Mouse (Mus musculus): ENCODE data around the gene Nrg4. TPM values are rescaled to one million over a fixed set of nuclear protein-coding genes. Genes with fewer than 3 reads are reported as not detected.
"Not testable (repeated sequence)": the region's sequence is repeated elsewhere in the genome, so short reads cannot be mapped to it uniquely, and the experiment has no call there.

The Nrg4 gene
- polyA plus RNA-seq, 1 experiment from 2014 or later = 1.2 TPM

DNA sequence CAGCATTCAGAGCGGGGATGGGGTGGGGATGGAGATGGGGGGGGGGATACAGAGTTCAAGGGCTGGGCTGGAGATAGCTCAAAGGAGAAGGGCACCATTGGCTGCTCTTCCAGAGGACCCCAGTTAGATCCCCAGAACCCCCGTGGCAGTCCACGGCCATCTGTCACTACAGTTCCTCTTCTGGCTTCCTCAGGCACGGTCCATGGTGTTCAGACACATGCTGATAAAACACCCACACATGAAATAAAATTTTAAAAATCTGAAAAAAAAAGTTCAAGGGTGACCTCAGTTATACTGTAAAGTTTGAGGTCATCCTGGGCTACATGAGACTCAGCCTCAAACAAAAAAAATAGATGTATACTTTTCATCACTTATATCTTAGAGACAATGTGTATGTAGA is 78.2 kb downstream of the Nrg4 start:
- Histone ChIP-seq H3K9ac (ENCODE audit: low read length) (no peak overlapping the region), H3K9me3 (replicated peaks; ENCODE audit: control insufficient read depth, low read length) (no peaks in the 10 kb centered on the region), H3K4me1 (ENCODE audit: control insufficient read depth, insufficient read depth, low read length) (no peaks in the 10 kb centered on the region), H3K27me3 (ENCODE audit: control insufficient read depth, insufficient read depth, low read length) (no peaks in the 10 kb centered on the region), H3K27ac (ENCODE audit: low read length) (no peak overlapping the region), H3K36me3 (ENCODE audit: control insufficient read depth, insufficient read depth) (no peaks in the 10 kb centered on the region), H3K4me3 (ENCODE audit: low read length) (no peak overlapping the region), H3K4me2 (ENCODE audit: low read depth, low read length) (no peak overlapping the region)
- no peak for ATAC-seq (replicated peaks; ENCODE audit: extremely low read depth, insufficient read depth, low FRiP score)
- WGBS = 79% methylated on average over 4 of the region's 4 CpGs

DNA sequence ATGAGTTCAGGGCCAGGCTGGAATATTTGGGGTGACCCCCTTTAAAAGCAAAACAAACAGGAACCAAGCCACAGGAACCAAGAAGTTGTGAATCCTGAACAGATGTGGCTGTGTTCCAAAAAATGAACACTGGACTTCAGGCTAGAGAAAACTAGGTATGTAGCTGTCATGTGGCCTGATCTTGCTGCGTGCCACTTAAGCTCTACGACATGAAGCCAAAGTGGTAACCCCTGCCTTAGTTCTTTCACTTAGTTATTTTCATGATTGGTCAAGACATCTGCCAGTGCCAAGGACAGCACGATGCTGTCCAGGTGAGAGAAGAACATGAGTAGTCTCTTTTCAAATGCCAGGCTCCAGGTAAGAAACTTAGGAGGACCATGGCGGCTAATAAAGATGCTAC is 79.7 kb downstream of the Nrg4 start:
- Histone ChIP-seq H3K36me3 (ENCODE audit: control insufficient read depth, insufficient read depth) (no peaks in the 10 kb centered on the region), H3K4me2 (ENCODE audit: low read depth, low read length) (no peak overlapping the region), H3K9ac (ENCODE audit: low read length) (no peak overlapping the region), H3K4me1 (ENCODE audit: control insufficient read depth, insufficient read depth, low read length) (no peaks in the 10 kb centered on the region), H3K4me3 (ENCODE audit: low read length) (no peak overlapping the region), H3K27ac (ENCODE audit: low read length) (no peak overlapping the region), H3K9me3 (replicated peaks; ENCODE audit: control insufficient read depth, low read length) (no peaks in the 10 kb centered on the region), H3K27me3 (ENCODE audit: control insufficient read depth, insufficient read depth, low read length) (no peaks in the 10 kb centered on the region)
- 84% methylated on average over 4 of the region's 4 CpGs for WGBS
- no peak for ATAC-seq (replicated peaks; ENCODE audit: extremely low read depth, insufficient read depth, low FRiP score)

DNA sequence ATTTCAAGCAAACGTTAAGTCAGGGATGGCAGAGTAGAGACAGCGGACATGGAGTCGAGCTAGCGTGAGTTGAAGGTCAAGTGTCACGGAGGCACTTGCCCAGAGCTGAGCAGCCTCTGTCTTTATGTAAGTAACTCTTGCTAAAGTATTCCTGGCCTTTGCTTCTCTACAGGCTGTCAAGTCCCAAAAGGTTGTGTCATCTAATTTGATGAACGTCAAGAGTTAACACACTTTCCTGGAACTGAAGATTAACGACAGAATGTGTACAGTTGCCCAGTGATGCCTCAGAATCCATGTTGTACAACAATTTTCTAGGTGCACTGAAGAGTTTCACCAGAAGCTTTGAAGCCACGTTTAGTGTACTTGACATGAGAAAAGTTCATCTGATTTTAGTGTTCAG is 80.2 kb downstream of the Nrg4 start:
- no peaks in the 10 kb centered on the region for H3K9me3 ChIP-seq (replicated peaks; ENCODE audit: control insufficient read depth, low read length)
- WGBS = 67% methylated on average over 8 of the region's 8 CpGs
- H3K36me3 ChIP-seq (ENCODE audit: control insufficient read depth, insufficient read depth) = no peaks in the 10 kb centered on the region
- no peak overlapping the region for H3K4me3 ChIP-seq (ENCODE audit: low read length)
- H3K4me1 ChIP-seq (ENCODE audit: control insufficient read depth, insufficient read depth, low read length) = no peaks in the 10 kb centered on the region
- H3K27ac ChIP-seq (ENCODE audit: low read length) = no peak overlapping the region
- no peak overlapping the region for H3K9ac ChIP-seq (ENCODE audit: low read length)
- no peak overlapping the region for H3K4me2 ChIP-seq (ENCODE audit: low read depth, low read length)
- H3K27me3 ChIP-seq (ENCODE audit: control insufficient read depth, insufficient read depth, low read length) = no peaks in the 10 kb centered on the region
- no peak for ATAC-seq (replicated peaks; ENCODE audit: extremely low read depth, insufficient read depth, low FRiP score)

DNA sequence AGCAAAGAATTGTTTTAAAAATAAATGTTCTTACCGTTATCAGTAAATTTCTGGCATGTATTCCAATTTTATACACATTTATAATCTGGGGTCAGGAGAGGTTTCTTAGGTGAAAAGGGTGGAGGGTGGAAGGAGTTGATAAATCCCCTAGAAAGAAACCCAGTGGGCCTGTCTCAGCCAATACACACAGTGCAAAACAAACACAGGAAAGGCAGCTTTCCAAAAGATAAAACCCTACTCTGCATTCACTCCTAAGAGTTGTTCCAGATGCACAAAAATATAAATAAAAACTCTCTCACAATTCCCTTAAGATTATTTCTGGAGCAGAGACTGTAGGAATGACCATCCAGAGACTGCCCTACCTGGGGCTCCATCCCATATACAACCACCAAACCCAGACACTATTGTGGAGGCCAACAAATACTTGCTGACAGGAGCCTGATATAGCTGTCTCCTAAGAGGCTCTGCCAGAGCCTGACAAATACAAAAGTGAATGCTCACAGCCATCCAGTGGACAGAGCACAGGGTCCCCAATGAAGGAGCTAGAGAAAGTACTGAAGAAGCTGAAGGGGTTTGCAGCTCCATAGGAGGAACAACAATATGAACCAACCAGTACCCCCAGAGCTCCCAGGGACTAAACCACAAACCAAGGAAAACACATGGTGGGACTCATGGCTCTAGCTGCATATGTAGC is 81.4 kb downstream of the Nrg4 start:
- H3K4me2 ChIP-seq (ENCODE audit: low read depth, low read length); H3K9me3 ChIP-seq (replicated peaks; ENCODE audit: control insufficient read depth, low read length); H3K27ac ChIP-seq (ENCODE audit: low read length); H3K4me3 ChIP-seq (ENCODE audit: low read length); H3K4me1 ChIP-seq (ENCODE audit: control insufficient read depth, insufficient read depth, low read length); H3K36me3 ChIP-seq (ENCODE audit: control insufficient read depth, insufficient read depth); H3K27me3 ChIP-seq (ENCODE audit: control insufficient read depth, insufficient read depth, low read length); H3K9ac ChIP-seq (ENCODE audit: low read length): not testable (repeated sequence)
- 61% methylated on average over 1 of the region's 1 CpGs for WGBS
- peak; percentile 37; the same call in 1 of the 2 replicates for ATAC-seq (replicated peaks; ENCODE audit: extremely low read depth, insufficient read depth, low FRiP score)

DNA sequence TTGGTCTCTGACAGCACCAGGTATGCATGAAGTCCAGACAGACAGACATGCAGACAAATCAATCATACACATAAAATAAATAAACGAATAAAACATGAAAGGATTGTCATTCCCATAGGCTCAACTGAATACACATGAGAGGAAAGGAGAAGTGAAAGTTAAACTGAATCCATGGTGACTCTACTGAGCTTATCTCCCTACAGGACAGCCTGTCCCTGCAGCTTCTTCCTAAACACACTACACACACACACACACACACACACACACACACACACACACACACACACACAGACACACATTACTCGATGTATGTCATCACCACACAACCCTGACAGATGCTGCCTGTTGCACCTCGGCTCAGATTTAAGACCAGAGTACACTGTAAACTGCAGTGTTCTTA is 82.6 kb downstream of the Nrg4 start:
- no peaks in the 10 kb centered on the region for H3K4me1 ChIP-seq (ENCODE audit: control insufficient read depth, insufficient read depth, low read length)
- H3K4me3 ChIP-seq (ENCODE audit: low read length) = no peak overlapping the region
- no peaks in the 10 kb centered on the region for H3K36me3 ChIP-seq (ENCODE audit: control insufficient read depth, insufficient read depth)
- no peaks in the 10 kb centered on the region; the same call in 1 of the 2 replicates for H3K27me3 ChIP-seq (ENCODE audit: control insufficient read depth, insufficient read depth, low read length)
- ATAC-seq (replicated peaks; ENCODE audit: extremely low read depth, insufficient read depth, low FRiP score) = no peak
- H3K4me2 ChIP-seq (ENCODE audit: low read depth, low read length) = no peak overlapping the region
- 45% methylated on average over 3 of the region's 3 CpGs for WGBS
- no peaks in the 10 kb centered on the region for H3K9me3 ChIP-seq (replicated peaks; ENCODE audit: control insufficient read depth, low read length)
- no peak overlapping the region for H3K27ac ChIP-seq (ENCODE audit: low read length)
- no peak overlapping the region for H3K9ac ChIP-seq (ENCODE audit: low read length)

DNA sequence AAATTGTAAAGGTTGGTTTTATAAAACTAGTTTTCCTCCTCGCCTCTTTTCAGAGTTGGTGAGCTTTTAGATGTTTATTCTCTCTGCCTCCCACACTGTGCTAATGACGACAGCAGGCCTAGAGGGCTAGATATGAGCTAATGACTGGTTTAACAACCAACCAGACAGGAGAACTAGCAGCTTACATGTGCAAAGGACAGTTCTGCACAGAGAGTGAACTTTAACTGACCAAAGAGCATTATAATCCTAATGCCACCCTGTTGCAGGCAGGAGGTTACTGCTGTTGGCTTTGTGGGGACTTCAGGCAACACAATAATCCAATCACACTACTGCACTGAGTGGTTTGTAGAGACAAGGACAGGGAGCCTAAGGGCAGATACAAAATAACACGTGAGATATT is 83.4 kb downstream of the Nrg4 start:
- no peak overlapping the region for H3K9ac ChIP-seq (ENCODE audit: low read length)
- ATAC-seq (replicated peaks; ENCODE audit: extremely low read depth, insufficient read depth, low FRiP score) = no peak
- H3K27me3 ChIP-seq (ENCODE audit: control insufficient read depth, insufficient read depth, low read length) = no peaks in the 10 kb centered on the region; the same call in 1 of the 2 replicates
- 76% methylated on average over 3 of the region's 3 CpGs for WGBS
- H3K4me1 ChIP-seq (ENCODE audit: control insufficient read depth, insufficient read depth, low read length) = no peaks in the 10 kb centered on the region
- H3K9me3 ChIP-seq (replicated peaks; ENCODE audit: control insufficient read depth, low read length) = no peaks in the 10 kb centered on the region
- no peaks in the 10 kb centered on the region for H3K36me3 ChIP-seq (ENCODE audit: control insufficient read depth, insufficient read depth)
- no peak overlapping the region for H3K4me3 ChIP-seq (ENCODE audit: low read length)
- H3K27ac ChIP-seq (ENCODE audit: low read length) = no peak overlapping the region
- H3K4me2 ChIP-seq (ENCODE audit: low read depth, low read length) = no peak overlapping the region

DNA sequence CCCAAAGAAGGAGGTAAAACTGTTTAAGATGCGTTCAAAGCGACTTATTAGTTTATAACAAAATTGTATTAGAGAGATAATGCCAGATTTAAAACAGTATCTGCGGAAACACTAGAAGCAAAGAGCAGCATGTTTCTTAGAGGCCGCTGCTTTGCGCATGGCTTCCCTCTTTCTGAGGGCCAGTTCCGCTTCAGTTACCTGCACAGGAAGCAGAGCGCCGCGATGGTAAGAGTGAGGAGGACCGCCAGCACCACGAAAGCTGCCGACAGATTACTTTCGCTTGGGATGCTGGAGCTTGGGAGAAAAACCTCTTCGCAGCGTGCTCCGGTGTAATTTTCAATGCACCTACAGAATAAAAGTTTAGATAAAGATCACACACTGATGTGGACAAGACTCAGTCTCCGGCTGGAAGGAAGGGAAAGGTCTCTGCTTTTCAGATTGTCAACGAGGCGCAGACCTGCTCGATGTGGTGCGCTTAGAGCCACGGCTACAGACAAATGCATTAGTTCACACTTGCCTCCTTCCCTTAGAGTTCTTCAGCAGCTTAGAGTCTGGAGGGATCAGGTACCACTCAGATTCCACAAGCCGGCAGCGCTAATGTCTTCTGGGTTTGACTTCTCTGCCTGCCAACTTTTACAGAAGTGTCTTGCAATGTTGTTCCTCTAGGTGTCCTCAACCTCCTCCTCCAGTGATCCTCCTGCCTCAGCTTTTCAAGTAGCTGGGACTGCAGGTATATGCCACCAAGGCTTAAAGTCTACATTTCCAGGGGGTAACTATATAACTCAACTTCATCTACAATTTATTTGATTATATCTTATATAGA is 84.6 kb downstream of the Nrg4 start:
- H3K9me3 ChIP-seq (replicated peaks; ENCODE audit: control insufficient read depth, low read length) = no peaks in the 10 kb centered on the region
- no peak for ATAC-seq (replicated peaks; ENCODE audit: extremely low read depth, insufficient read depth, low FRiP score)
- H3K4me2 ChIP-seq (ENCODE audit: low read depth, low read length) = peak overlapping the region; percentile 63
- H3K36me3 ChIP-seq (ENCODE audit: control insufficient read depth, insufficient read depth) = no peaks in the 10 kb centered on the region
- no peak overlapping the region for H3K27ac ChIP-seq (ENCODE audit: low read length)
- no peaks in the 10 kb centered on the region; the same call in 1 of the 2 replicates for H3K27me3 ChIP-seq (ENCODE audit: control insufficient read depth, insufficient read depth, low read length)
- no peaks in the 10 kb centered on the region for H3K4me1 ChIP-seq (ENCODE audit: control insufficient read depth, insufficient read depth, low read length)
- peak overlapping the region; percentile 40 for H3K4me3 ChIP-seq (ENCODE audit: low read length)
- WGBS = 29% methylated on average over 24 of the region's 24 CpGs
- peak overlapping the region; percentile 34; the same call in 1 of the 2 replicates for H3K9ac ChIP-seq (ENCODE audit: low read length)

DNA sequence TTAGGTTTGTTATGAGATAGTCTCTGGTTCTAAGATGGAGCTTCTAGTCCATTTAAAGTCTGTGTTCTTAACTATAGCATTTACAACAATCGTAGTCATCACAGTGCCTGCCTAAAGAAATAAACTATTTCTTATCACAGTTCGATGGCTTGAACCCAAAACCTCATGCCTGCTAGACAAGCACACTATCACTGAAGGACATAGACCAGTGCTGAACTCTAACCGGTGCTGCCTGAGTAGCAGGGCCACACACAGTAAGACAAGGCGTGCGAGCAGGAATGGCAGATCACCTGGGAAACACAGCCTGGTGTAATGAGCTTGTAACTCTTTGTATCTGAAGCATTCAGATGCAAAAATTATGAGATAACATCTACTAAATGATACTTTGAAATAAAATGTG is 85.8 kb downstream of the Nrg4 start:
- Histone ChIP-seq H3K4me1 (ENCODE audit: control insufficient read depth, insufficient read depth, low read length) (no peaks in the 10 kb centered on the region), H3K9ac (ENCODE audit: low read length) (no peak overlapping the region), H3K4me3 (ENCODE audit: low read length) (no peak overlapping the region), H3K36me3 (ENCODE audit: control insufficient read depth, insufficient read depth) (no peaks in the 10 kb centered on the region), H3K27ac (ENCODE audit: low read length) (no peak overlapping the region), H3K9me3 (replicated peaks; ENCODE audit: control insufficient read depth, low read length) (no peaks in the 10 kb centered on the region), H3K27me3 (ENCODE audit: control insufficient read depth, insufficient read depth, low read length) (no peaks in the 10 kb centered on the region; the same call in 1 of the 2 replicates), H3K4me2 (ENCODE audit: low read depth, low read length) (no peak overlapping the region)
- WGBS = 68% methylated on average over 5 of the region's 5 CpGs
- no peak for ATAC-seq (replicated peaks; ENCODE audit: extremely low read depth, insufficient read depth, low FRiP score)
